ENCODE assay signal across 8 mouse cellular contexts in the genomic region with DNA sequence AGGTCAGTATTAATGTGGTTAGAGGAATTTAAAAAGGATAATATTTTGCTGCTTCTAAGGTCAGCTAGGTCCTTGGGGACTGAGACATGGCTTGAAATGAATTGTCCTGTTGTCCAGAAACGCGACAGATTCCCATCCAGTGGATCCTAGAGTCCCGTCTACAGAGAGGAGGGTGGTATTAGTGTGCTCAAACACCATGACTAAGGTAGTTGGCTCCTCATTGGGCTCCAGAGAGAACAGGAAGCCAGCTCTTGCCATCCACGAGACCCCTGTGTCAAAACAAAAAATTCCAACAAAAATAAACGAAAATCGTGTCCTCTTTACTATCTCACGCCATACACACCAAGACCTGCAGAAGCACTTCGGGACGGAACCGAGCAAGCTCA. TPM values are rescaled to one million over a fixed set of nuclear protein-coding genes. Genes with fewer than 3 reads are reported as not detected.
DNase-seq lines count a peak whose midpoint lies in the region; ATAC-seq and TF ChIP-seq lines count a peak whose summit lies in the region.

No protein-coding gene starts in this region.

- 0 out of 2 replicates have a peak overlapping the region, but pooled peaks have one; percentile 79 for H3K27ac ChIP-seq in limb, embryonic 13.5 days
- peak overlapping the region; percentile 83 for H3K27ac ChIP-seq in olfactory bulb, adult 2 months (ENCODE audit: insufficient read depth, low read depth, low read length)

- peak overlapping the region; percentile 97 for H3K9ac ChIP-seq in limb, embryonic 13.5 days

- TF ChIP-seq CTCF in olfactory bulb, adult 2 months (IDR thresholded peaks at IDR 0.05; ENCODE audit: insufficient read depth, low read depth, low read length) = no peak

- no peaks in the 10 kb centered on the region for H3K36me3 ChIP-seq in limb, embryonic 13.5 days

- DNase-seq in frontal cortex, postnatal 36 days (ENCODE audit: low spot score in 2 of 2) = no peak
- peak; percentile 64 for DNase-seq in 3T3-L1 (ENCODE audit: low read depth, low spot score)
- no peak for DNase-seq in thymus, postnatal 0 days (ENCODE audit: low spot score)
- DNase-seq in kidney, postnatal 25 days = no peak

- peak overlapping the region; percentile 99 for H3K4me3 ChIP-seq in limb, embryonic 13.5 days
- H3K4me3 ChIP-seq in olfactory bulb, adult 2 months (ENCODE audit: insufficient read depth, low read depth, low read length) = peak overlapping the region; percentile 97

- 2% methylated on average over 10 of the region's 10 CpGs for WGBS in limb, embryonic 13.5 days
- WGBS in olfactory bulb, adult 2 months = 1% methylated on average over 10 of the region's 10 CpGs

- peaks cover 19% of the 10 kb centered on the region for H3K4me1 ChIP-seq in limb, embryonic 13.5 days
- peaks cover 6% of the 10 kb centered on the region for H3K4me1 ChIP-seq in olfactory bulb, adult 2 months (ENCODE audit: control insufficient read depth, insufficient read depth, low read length)

- H3K4me2 ChIP-seq in limb, embryonic 13.5 days (replicated peaks) = peak overlapping the region; percentile 76

- TF ChIP-seq POLR2A in olfactory bulb, adult 2 months (IDR thresholded peaks at IDR 0.05; ENCODE audit: insufficient read depth, low read depth, low read length) = no peak

- H3K9me3 ChIP-seq in limb, embryonic 13.5 days = peaks cover 5% of the 10 kb centered on the region; the same call in 1 of the 2 replicates

- no peaks in the 10 kb centered on the region for H3K27me3 ChIP-seq in limb, embryonic 13.5 days

- peak; percentile 45 for ATAC-seq in frontal cortex, adult (ENCODE audit: low TSS enrichment)
- peak; percentile 54 for ATAC-seq in erythroblast, adult 5-6 weeks (replicated peaks; ENCODE audit: low FRiP score, poor library complexity, severe bottlenecking)
- ATAC-seq in limb, embryonic 13.5 days (ENCODE audit: low FRiP score, low read depth) = peak; percentile 12

RNA-seq across cellular contexts. Expression of a gene that starts 4.9 kb away (rescaled TPM):
- total RNA-seq in erythroblast, adult 5-6 weeks (2015; ENCODE audit: low replicate concordance) = 11.1 and 21.5 TPM in 2 replicates
- total RNA-seq in erythroblast, adult 5-6 weeks (2017; ENCODE audit: low replicate concordance) = 16.0 and 24.9 TPM in 2 replicates
- 34.7 and 35.0 TPM in 2 replicates for polyA plus RNA-seq in limb, embryonic 13.5 days (2015; fragmentation: Nextera tagmentation; extraction: Ambion mirVana)
- not detected in 2 replicates for polyA plus RNA-seq in olfactory bulb, adult 2 months (2012; ENCODE audit: insufficient read depth, insufficient read length, low replicate concordance, missing spikeins)
- 27.8 and 39.5 TPM in 2 replicates for polyA plus RNA-seq in thymus, postnatal 0 days (2015; fragmentation: Nextera tagmentation; extraction: Ambion mirVana)

RNA-seq across cellular contexts. Expression of a gene that starts 33.6 kb away (rescaled TPM):
- 16.7 and 22.1 TPM in 2 replicates for total RNA-seq in erythroblast, adult 5-6 weeks (2015; ENCODE audit: low replicate concordance)
- total RNA-seq in erythroblast, adult 5-6 weeks (2017; ENCODE audit: low replicate concordance) = 46.2 and 73.7 TPM in 2 replicates
- 62.4 and 64.3 TPM in 2 replicates for polyA plus RNA-seq in limb, embryonic 13.5 days (2015; fragmentation: Nextera tagmentation; extraction: Ambion mirVana)
- polyA plus RNA-seq in olfactory bulb, adult 2 months (2012; ENCODE audit: insufficient read depth, insufficient read length, low replicate concordance, missing spikeins) = not detected in 2 replicates
- 84.0 and 91.6 TPM in 2 replicates for polyA plus RNA-seq in thymus, postnatal 0 days (2015; fragmentation: Nextera tagmentation; extraction: Ambion mirVana)

RNA-seq across cellular contexts. Expression of a gene that starts 33.7 kb away (rescaled TPM):
- 2.9 and 5.6 TPM in 2 replicates for total RNA-seq in erythroblast, adult 5-6 weeks (2015; ENCODE audit: low replicate concordance)
- total RNA-seq in erythroblast, adult 5-6 weeks (2017; ENCODE audit: low replicate concordance) = 9.2 and 9.8 TPM in 2 replicates
- polyA plus RNA-seq in limb, embryonic 13.5 days (2015; fragmentation: Nextera tagmentation; extraction: Ambion mirVana) = 28.2 and 28.4 TPM in 2 replicates
- polyA plus RNA-seq in olfactory bulb, adult 2 months (2012; ENCODE audit: insufficient read depth, insufficient read length, low replicate concordance, missing spikeins) = not detected in 2 replicates
- polyA plus RNA-seq in thymus, postnatal 0 days (2015; fragmentation: Nextera tagmentation; extraction: Ambion mirVana) = 24.3 and 25.2 TPM in 2 replicates

RNA-seq across cellular contexts. Expression of a gene that starts 50.2 kb away (rescaled TPM):
- total RNA-seq in erythroblast, adult 5-6 weeks (2015; ENCODE audit: low replicate concordance) = 15.7 and 43.2 TPM in 2 replicates
- 40.7 and 47.1 TPM in 2 replicates for total RNA-seq in erythroblast, adult 5-6 weeks (2017; ENCODE audit: low replicate concordance)
- polyA plus RNA-seq in limb, embryonic 13.5 days (2015; fragmentation: Nextera tagmentation; extraction: Ambion mirVana) = 25.8 and 26.6 TPM in 2 replicates
- polyA plus RNA-seq in olfactory bulb, adult 2 months (2012; ENCODE audit: insufficient read depth, insufficient read length, low replicate concordance, missing spikeins) = not detected in 2 replicates
- polyA plus RNA-seq in thymus, postnatal 0 days (2015; fragmentation: Nextera tagmentation; extraction: Ambion mirVana) = 20.7 and 20.8 TPM in 2 replicates

Comparison
In these comparisons a context has a peak if more than half of its experiments do, and no peak if none do; other contexts are left out.
1. RNA of a gene that starts 33.7 kb away (polyA plus RNA-seq): 28.2 to 28.4 TPM in limb, embryonic 13.5 days and 24.3 to 25.2 TPM in thymus, postnatal 0 days; not detected in olfactory bulb, adult 2 months; every median in the first group is over 10 times any median in the second.
2. Peak in every context shown above with its lines, with median percentiles within 50 percentile points of each other: ATAC-seq.